Mouse (Mus musculus) lung, postnatal 36 days (tissue): ENCODE measurements around the gene Sh3bgrl2.
A peak's percentile ranks its signal among the peaks of the same experiment; 100 is the strongest.

Experiments
- DNase-seq: peaks from one replicate; pipeline ENCODE4 v3.0.0; 2022; ENCODE audit warnings: mixed read lengths

Sh3bgrl2 gene

DNA sequence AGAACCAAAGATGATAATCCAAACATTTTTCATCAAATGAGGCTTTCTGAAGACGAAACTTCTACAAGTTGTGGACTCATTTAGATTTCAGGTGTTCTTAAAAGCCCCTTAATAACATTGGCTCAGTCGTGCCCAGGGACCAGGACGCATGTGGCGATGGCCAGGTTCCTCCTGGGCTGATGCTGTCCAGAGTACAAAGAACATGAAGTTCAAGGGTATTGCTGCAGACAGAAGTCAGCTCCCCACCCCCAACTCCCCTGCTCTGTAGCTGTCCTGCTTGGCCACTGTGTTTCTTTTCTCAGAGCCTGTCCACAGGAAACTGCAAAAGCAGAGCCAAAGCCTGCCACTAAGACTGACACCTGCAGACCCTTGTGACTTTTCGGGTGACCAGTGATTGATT lies 45.7 kb downstream of the Sh3bgrl2 start:
- no peak for DNase-seq

DNA sequence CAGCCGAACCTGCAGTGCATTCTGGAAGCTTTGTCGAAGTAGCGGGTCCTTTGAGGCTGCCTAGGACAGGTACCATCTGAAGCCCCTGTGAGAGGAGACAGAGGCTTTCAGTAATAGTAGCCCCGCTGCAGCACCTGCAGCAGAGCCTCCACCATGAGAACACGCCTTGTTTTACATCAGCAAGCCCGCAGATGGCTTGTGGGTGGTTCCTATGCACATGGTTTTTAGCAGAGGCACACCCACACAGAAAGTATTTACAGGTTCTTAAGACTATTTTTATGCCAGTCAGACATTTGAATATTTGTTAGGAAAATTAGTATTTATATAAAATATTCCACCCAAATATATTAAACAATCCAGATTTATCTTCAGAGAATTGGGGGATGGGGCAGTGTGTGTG lies 48.0 kb downstream of the Sh3bgrl2 start:
- no peak for DNase-seq

DNA sequence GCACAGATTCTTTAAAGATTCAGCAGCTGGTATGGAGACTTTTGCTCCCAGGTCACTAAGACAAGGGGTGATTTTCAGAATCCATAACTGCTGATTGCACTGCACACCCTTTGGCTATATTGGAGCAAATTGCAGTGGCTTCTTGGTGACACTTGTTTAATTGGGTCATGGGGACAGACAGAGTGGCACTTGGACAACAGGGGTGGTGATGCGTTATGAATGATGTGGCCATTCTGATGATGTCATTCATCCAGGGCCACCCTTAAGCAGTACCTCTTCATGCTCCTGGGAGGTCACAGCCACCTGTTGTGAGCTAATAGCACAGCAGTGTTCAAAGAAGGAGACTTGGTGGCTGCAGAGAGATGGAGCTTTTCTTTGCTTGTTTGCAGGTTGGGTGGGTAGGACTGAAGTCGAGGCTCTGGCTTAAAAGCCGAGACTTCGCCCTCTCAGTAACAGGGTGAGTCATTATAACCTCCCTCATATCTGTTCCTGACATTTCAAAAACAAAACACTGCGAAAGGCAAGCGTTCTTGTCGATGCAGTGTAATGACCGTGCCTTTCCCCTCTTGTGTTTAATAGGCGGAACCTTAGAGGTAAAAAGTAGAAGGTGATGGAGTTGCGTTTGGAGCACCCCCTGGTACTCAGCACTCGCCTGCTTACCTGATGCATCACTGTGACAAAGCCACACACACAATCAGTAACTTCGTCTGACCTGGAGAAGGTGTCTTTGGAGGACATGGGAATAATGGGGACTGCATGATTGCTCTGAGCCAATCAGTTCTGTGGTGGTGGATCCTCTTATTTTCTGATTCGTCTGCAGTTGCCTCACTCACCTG lies 48.7 kb downstream of the Sh3bgrl2 start:
- DNase-seq = no peak

DNA sequence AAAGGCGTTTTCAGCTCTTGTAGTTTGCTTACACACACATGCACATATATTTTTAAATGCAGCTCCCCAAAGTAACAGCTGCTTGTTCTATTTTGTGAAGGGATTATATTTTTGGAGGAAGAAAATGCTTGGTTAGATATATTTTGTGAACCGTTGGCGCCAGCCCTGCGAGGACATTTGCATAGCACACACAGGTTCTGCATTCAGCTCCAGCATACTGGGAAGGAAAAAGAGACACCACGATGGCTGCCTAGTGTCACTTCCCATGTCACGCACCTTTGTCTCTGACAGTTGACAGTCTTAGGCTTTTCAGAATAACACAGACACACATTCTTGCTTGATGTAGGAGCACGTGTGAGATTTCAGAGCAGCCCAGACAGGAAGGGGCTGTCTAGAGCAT lies 49.9 kb downstream of the Sh3bgrl2 start:
- no peak for DNase-seq

DNA sequence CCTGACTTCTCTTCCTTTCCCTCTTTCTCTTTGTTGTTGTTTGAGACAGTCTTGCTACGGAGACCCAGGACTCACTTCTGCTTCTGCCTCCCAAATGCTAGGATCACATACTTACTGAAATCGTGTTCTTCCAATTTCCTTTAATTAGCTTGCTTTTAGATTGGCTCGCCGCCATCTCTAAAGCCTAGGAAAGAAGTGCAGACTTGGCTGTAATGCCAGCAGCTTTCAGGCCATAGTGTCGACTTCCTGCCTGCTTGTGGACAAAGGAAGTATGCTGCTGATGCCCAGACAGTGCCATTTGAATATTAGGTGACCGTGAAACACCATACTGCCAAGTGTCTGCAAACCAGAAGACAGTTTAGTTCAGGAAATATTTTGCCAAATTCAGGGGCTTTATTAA lies 51.4 kb downstream of the Sh3bgrl2 start:
- no peak for DNase-seq

DNA sequence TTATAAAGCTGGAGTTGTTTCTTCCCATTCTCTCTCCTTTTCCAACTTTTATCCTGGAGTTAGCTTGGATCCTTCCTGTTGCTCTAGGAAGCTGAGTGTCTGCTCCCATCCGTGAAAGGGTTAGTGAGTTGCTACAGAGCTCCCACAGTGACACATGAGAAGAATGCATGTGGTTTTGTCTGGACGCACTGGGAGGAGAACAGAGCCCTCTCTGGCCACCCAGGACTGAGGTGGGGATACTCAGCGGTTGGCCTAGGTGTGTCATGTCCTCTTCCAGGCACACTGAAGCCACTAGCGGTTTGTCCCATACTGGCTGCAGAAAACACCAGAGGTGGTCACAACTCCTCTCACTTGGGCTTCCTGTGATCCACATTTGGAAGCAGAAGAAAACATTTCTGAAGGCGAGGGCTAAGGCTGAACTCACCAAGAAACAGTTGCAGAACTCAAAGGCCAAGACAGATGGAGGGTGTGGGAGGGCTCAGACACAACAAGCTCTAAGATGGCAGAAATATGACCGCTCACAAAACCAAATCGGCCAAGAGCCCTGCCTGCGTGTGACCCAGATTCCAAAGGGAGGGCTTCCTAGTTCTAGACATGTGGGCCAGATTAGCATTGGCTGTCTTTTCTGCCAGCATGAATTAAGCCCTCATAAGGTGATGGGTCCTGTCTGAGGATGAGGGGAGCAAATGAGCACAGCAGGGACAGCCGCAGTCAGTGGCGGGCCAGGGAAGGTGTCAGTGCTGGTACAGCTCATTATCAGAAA lies 52.3 kb downstream of the Sh3bgrl2 start:
- no peak for DNase-seq

DNA sequence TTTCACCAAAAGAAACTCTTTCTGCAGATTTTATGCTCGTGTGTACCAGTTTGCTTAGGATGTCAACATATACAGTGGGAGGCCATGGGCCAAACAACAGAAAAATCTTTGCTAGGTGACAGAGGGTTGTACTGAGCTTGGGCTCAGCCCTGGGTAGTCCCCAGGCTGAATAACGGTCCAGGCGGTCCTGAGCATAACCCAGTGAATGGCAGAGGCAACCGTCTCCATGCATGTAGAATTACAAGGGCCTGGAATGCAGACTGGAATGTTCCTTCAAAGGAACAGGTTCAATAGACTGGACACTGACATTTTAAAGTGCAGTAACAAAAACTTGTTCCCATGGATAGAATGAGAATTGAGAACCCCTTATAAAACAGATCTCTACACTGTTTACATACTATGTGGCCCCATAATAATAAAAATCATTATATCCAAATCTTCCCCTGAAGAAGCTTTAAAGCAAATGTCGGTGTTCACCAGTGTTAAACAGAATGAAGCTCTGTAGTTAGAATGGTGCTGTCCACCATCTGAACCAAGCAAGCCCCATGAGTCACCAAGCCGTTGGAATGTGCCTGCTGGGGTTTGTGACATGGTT lies 54.1 kb downstream of the Sh3bgrl2 start:
- DNase-seq = no peak

DNA sequence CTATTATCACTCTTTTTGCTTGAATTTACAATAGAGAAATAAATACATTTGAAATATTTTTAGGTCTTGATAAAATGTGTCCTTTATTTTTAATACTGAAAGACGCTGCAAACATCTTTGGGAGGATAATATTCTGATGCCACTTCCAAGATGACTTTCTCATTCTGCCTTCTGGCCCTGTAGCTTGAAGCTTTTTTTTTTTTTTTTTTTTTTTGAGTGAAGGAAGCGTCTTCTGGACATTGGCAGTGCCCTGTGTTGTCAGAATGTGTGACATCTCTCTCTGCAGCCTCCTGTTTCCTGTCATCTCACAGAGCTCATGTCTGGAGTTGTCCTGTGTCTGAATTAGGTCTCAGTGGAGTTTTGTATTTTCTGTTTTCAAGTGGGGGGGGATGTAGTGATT lies 55.0 kb downstream of the Sh3bgrl2 start:
- DNase-seq = no peak

DNA sequence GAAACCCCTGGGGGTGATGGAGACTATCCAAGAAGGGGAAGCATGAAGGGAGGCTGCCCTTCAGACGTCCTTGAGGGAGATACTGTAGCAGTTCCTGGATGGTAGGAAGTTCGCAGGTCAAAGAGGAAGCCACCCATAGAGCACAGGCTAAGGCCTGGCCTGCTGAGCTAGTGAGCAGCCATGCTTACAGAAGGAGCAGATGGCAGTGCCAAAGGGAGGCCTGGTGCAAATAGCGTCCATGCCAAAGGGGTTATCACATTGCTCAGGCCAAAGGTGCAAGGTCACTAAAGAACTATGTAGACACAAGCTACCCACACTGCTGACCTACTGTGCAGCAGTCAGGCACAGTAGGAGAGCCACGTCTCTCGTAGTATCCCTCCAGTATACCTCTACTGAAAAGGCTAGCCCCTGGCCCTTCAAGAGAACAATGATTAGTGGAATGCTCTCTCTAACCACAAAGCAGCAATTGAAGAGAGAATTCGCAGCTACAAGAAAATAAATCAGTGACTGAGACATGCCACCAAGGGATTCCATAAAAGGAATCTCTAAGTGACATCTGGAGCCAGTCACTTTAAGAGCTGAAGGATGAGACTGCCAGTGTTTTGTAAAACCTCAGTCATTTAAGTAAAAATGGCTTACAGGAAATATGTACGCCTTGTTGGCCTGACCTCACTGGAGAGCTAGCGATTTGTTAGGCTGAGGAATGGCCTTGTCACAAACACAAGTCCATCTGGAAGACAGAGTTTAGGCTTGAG lies 57.9 kb downstream of the Sh3bgrl2 start:
- no peak for DNase-seq

DNA sequence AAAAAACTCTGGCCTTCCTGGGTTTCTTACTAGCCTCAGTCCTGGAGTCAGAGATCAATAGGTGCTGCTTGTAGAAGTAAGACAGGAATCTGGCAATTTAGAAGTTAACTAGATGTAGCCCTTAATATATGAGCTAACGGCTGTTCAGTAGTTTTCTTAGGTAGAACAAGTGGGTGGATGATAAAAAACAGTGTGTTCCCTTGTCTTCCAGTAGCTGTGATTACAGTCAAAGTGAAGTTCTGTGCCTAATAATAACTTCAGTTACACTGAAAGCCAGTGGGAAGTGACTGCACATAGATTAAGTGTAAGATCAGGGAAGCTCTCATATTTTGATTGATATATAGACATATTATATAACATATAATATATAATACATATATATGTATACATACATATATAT lies 60.0 kb downstream of the Sh3bgrl2 start:
- DNase-seq = no peak

DNA sequence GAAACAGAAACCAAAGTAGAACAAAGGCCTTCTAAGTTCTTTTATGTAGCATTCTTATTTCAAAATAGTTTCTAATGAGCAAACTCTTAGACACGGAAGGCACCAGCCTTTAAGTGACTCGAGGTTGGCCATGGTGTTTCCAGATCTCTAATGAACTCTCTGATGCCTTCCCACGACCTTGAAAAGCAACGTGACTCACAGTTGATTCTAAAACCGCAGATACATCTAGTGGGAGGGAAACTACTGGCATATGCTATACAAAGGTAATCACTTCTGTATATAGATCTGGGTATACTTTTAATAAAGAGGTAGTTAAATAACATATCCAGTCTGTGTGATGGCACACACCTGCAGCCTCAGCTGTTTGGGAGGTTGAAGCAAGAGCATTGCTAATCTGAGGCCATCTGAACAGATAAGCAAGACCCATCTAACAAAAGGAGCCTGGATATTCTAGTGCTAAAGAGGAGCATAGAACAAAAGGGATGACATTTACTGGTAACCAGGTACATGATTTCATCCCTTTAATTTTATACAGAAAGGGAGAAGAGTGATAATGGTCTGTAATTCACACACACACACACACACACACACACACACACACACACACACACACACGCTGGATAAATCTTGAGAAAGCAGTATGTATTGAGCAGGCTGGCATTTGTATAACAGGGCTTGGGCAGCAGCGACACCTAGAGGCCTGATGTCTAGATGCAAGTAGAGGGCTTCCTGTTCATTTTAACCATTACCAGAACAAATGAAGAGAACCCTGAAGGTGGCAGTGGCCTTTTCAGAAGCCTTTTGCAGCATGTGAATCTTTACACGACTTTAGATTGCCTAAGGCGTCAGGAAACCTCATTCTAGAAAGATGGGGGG lies 61.5 kb downstream of the Sh3bgrl2 start:
- DNase-seq = peak; percentile 85

DNA sequence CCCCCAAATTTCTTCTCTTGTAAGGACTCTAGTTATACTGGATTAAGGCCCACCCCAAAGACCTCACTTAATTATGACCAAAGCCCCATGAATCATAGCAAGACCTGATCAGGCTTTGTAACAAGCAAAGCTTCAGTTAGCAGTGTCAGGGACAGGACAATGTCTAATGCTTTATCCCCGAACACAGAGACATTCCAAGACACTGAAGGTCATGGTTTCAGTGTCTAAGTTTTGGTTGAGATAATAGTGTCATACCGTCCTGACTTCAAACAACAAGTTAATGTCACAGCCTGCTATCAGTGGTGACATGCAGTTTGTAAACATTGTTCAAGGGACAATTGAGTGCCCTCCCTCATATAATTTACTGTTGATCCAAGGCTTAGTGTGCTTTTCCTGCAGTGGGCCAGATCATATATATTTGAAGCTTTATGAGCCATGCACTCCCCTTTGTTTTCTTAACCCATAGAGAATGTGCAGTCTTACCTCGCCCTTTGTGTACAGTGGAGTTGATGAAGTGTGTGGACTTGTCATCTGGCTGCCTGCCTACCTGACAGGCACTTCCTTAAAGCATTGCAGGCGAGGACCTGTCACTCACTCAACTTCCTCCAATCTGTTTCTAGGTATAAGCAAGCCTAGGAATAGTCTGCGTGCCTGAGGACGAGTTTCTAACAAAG lies 67.9 kb downstream of the Sh3bgrl2 start:
- DNase-seq = peak; percentile 10

DNA sequence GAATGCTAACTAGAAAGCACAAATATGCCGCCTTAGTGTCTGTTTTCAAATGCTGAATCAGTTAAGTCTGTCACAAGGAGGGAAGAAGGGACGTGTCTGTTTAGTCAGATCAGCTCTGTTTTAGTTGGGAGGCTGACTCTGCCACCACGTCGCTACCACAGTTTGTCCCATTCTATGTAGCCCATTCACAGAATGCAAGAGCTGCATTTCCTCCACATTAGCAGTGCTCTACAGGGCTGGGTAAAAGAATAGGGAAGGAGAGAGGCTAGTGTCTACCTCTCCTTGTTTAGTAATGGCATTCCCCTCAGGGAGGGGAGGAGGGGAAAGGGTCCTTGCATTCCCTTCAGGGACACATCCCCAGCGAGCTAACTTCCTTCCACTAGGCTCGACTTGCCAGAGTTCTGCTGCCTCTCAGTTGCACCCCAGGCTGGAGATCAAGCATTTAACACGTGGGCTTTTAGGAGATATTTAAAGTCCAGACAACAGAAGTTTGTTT lies 68.5 kb downstream of the Sh3bgrl2 start:
- no peak for DNase-seq

DNA sequence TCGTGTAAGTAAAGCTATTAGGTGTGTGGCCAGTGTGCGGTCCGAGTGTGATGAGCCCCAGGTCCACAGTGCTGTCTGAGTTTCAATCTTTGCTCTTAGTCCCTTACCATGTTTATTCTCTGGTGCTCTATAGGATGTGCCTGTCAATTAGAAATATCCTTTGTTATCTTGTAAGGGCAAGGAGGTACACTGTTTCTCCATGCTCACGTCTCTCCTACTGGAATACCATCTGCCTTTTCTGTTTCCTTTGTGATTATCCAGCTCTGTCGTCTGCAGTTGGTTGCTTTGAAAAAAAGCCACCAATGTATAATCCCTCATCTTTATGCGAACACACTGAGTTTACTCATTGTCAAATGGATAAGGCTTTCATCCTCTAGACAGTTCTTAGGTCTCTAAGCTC lies 75.3 kb downstream of the Sh3bgrl2 start:
- DNase-seq = no peak

DNA sequence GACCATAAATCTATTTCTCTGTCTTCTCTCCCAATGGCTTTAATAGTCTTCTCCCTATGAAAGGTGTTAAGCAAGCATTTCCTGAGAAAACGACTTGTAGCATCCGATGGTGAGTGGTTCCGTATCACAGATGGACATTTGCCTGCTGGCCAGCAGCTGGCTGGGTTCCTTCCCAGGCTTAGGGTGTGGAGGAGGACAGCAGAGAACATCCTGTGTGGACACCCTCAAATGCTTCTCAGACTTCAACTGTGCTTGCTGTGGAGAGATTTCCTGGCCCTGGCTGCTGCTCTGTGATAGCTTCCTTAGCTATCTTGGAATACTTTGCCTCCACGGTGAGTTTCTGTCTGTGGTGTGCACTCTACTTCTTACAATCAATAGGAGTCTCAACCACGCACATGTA lies 76.1 kb downstream of the Sh3bgrl2 start:
- no peak for DNase-seq

DNA sequence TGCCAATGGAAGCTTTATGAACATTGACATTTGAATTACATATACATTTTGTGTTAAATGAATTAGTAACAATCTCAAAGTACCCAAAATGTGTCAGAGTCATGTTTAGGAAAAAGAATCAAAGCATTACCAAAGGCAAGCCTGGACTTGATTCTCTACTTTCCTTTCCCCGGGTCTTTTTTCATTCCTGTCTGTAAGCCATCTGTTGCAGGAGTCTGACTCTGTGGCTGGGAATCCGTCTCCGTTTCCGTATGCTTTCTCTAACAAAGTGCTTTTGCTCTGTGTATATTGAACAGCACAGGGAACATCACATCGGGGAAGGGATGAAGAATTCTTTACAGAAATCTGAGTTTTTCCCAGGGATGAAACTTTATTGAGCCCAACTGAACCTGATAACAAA lies 77.0 kb downstream of the Sh3bgrl2 start:
- DNase-seq = no peak

DNA sequence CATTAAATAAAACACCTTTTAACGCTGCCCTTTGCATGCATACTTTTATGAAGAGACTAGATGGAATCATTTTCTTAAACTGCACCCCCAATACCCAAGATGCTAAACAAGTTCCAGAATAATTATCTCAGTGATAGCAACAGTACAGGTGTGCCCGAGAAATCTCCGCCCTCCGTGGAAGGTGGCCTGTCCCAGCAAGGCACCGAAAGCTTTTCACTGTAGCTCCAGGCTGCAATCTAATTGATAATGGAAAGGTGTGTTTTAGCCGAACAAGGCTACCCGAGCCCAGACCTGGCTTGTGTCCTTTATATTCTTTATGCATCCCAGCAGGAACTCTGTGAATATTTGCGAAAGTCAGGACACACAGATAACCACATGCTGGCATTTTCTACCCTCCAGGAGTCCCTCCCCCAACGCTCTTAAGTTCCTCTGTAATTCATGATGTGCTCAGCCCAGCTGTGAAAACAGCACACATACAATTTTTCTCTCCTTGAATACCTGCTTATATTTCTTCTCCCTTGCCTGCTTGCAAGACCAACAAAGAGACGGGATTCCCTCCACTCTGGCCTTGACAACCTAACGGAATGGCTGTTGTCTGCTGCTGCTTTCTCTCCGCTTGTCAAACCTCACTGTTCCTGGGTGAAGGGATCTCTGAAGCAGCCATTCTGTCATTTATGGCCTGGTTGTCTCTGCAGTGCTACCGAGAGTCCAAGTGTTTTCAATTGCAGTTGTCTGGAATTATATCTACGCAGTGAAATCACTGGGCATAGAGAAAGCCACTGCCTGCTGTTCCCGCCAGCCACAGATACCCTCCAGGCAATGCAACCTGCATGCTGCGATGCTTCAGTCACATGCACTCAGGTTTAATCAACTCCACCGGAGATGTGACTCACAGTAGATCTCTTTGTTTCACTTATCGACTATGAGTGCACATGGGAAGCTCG lies 80.8 kb downstream of the Sh3bgrl2 start:
- no peak for DNase-seq

DNA sequence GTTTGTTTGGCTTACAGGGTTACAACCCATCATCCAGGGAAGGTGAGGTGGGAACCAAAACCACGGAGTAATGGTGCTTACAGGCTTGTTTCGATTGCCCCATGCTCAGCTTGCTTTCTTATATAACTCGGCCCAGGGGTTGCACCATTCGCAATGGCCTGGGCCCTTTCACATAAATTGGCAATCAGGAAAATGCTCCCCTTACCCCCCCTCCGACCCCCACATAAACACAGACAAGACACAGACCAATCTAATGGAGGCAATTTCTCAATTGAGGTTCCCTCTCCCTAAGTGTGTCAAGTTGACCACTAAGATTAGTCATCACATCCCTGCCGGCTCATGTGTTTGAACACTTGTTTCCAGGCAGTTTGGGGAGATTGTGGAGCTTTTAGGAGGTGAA lies 82.2 kb downstream of the Sh3bgrl2 start:
- DNase-seq = no peak

DNA sequence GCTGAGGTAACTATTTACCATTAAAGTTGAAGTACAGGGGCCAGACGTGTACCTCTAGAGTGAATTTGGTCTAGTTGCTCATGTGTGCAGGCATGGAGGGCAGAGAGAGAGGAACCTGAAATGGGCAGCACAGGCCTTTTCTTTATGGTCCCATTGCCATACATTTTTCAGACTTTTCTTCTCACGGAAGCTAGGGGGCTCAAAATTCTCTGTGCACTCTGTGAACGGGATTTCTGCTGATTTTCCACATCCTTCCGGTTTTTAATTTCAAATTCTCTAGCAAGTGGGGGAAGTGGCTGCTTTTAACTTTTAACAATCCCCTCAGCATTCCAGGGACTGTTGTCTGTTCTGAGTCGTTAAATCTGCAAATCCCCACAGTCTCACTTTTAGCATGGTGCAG lies 83.8 kb downstream of the Sh3bgrl2 start:
- no peak for DNase-seq

DNA sequence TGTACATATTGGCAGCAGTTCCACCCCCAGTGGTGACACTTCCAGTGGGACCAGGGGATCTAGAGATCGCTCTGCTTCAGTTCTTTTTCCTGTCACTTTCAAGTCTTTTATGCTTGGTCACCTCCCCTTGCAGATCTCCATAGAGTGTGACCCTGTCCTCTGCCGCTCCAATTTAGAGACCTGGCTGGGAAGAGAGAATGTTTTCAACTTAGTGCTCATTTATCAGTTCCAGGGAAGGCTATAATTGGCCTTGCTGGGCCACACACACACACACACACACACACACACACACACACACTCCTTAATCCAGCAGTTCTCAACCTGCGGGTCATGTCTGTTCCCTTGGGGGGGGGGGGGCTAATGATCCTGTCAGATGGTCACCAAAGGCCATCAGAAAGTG lies 86.6 kb downstream of the Sh3bgrl2 start:
- DNase-seq = no peak
